Mouse (Mus musculus) cerebellum, adult 9-11 months (tissue): ENCODE data around the gene Tbc1d10b.
"Not testable (repeated sequence)": the region's sequence is repeated elsewhere in the genome, so short reads cannot be mapped to it uniquely, and the experiment has no call there.

ENCODE experiments used
- DNase-seq: peaks from one replicate; pipeline ENCODE4 v3.0.0; 2022

Tbc1d10b gene

GRCm38 (mm10) chr7:127196484-127196883, 11.8 kb downstream of the Tbc1d10b start:
- peak; percentile 54 for DNase-seq

- DNase-seq: peak; percentile 98
Measured at GRCm38 (mm10) chr7:127195544-127196295, 12.5 kb downstream of the Tbc1d10b start, which contains the start of gene Cd2bp2. Gene Cd2bp2 (minus strand): TSS chr7:127196050.

- peak; percentile 55 for DNase-seq
Measured at GRCm38 (mm10) chr7:127194633-127195029, 13.6 kb downstream of the Tbc1d10b start.

GRCm38 (mm10) chr7:127194011-127194632, 14.1 kb downstream of the Tbc1d10b start:
- peak; percentile 43 for DNase-seq

GRCm38 (mm10) chr7:127192989-127193388, 15.3 kb downstream of the Tbc1d10b start:
- no peak for DNase-seq

- no peak for DNase-seq
Measured at GRCm38 (mm10) chr7:127190672-127191071, 17.6 kb downstream of the Tbc1d10b start.

- no peak for DNase-seq
Measured at GRCm38 (mm10) chr7:127188305-127189276, 19.7 kb downstream of the Tbc1d10b start.

- no peak for DNase-seq
Measured at GRCm38 (mm10) chr7:127187351-127187750, 20.9 kb downstream of the Tbc1d10b start.

- DNase-seq: no peak
Measured at GRCm38 (mm10) chr7:127185601-127186000, 22.7 kb downstream of the Tbc1d10b start.

- no peak for DNase-seq
Measured at GRCm38 (mm10) chr7:127184720-127185119, 23.5 kb downstream of the Tbc1d10b start.

GRCm38 (mm10) chr7:127183828-127184227, 24.4 kb downstream of the Tbc1d10b start:
- DNase-seq: no peak

GRCm38 (mm10) chr7:127183345-127183744, 24.9 kb downstream of the Tbc1d10b start:
- DNase-seq: no peak

GRCm38 (mm10) chr7:127181724-127182123, 26.5 kb downstream of the Tbc1d10b start:
- not testable (repeated sequence) for DNase-seq

- DNase-seq: no peak
Measured at GRCm38 (mm10) chr7:127180783-127181182, 27.5 kb downstream of the Tbc1d10b start.

GRCm38 (mm10) chr7:127176937-127177336, 31.3 kb downstream of the Tbc1d10b start:
- no peak for DNase-seq

GRCm38 (mm10) chr7:127166501-127166900, 41.8 kb downstream of the Tbc1d10b start:
- no peak for DNase-seq

GRCm38 (mm10) chr7:127165607-127166493, 42.4 kb downstream of the Tbc1d10b start:
- no peak for DNase-seq

GRCm38 (mm10) chr7:127164002-127164401, 44.3 kb downstream of the Tbc1d10b start:
- DNase-seq: no peak

- DNase-seq: no peak
Measured at GRCm38 (mm10) chr7:127162546-127162945, 45.7 kb downstream of the Tbc1d10b start.

- DNase-seq: no peak
Measured at GRCm38 (mm10) chr7:127157548-127157947, 50.7 kb downstream of the Tbc1d10b start.

- DNase-seq: no peak
Measured at GRCm38 (mm10) chr7:127153477-127153876, 54.8 kb downstream of the Tbc1d10b start.

- no peak for DNase-seq
Measured at GRCm38 (mm10) chr7:127152464-127152863, 55.8 kb downstream of the Tbc1d10b start.
